17 mouse cellular contexts compared by ENCODE assay signal in the genomic region with DNA sequence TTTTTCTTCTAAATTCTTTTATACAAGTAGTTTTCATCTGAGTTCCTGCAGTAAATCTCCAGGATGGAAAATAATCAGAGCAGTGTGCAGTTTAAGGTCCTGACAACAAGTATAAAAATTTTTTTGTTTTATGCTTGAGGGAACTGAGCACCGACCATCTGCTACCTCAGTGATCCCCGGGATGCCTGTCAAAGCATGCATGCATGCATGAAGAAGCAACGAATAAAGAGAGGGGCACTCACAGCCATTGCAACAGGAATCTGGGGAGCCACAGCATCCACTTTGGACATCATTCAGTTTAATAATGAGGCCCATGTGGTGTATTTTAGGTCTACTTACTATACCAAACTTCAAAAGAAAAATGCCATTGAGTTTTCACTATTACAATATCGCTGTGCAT.
DNase-seq lines count a peak whose midpoint lies in the region; ATAC-seq lines count a peak whose summit lies in the region.
"Had no signal": no experiment of that assay in that cellular context is flagged by ENCODE, and none has a peak within 500 bp of the region (broad histone marks: within the 10 kb centered on the region; RNA-seq: fewer than 3 reads in every experiment).

No protein-coding gene starts in this region.

- no peak overlapping the region for H3K4me2 ChIP-seq in forebrain, embryonic 14.5 days (ENCODE audit: low read length)
- H3K4me2 ChIP-seq in midbrain, embryonic 14.5 days (ENCODE audit: low read length): no peak overlapping the region
- H3K4me2 ChIP-seq: heart, embryonic 13.5 days; limb, embryonic 12.5 days; liver, embryonic 15.5 days; neural tube, embryonic 12.5 days had no signal

- 15% methylated on average over 4 of the region's 4 CpGs for WGBS in forebrain, embryonic 14.5 days
- 40% methylated on average over 4 of the region's 4 CpGs for WGBS in midbrain, embryonic 14.5 days

- no peaks in the 10 kb centered on the region for H3K27me3 ChIP-seq in forebrain, embryonic 14.5 days (replicated peaks; ENCODE audit: control insufficient read depth, insufficient read depth, low read length)
- H3K27me3 ChIP-seq in midbrain, embryonic 14.5 days (ENCODE audit: control insufficient read depth, insufficient read depth, low read length): no peaks in the 10 kb centered on the region
- H3K27me3 ChIP-seq: heart, embryonic 13.5 days; limb, embryonic 12.5 days; liver, embryonic 15.5 days; neural tube, embryonic 12.5 days had no signal

- no peak overlapping the region for H3K4me3 ChIP-seq in forebrain, embryonic 14.5 days (ENCODE audit: low read depth, low read length)
- H3K4me3 ChIP-seq in midbrain, embryonic 14.5 days (replicated peaks; ENCODE audit: low read depth, low read length): no peak overlapping the region
- H3K4me3 ChIP-seq: heart, embryonic 13.5 days; limb, embryonic 12.5 days; liver, embryonic 15.5 days; neural tube, embryonic 12.5 days had no signal

- H3K4me1 ChIP-seq in forebrain, embryonic 14.5 days (ENCODE audit: control insufficient read depth, insufficient read depth, low read length): no peaks in the 10 kb centered on the region
- H3K4me1 ChIP-seq in midbrain, embryonic 14.5 days (ENCODE audit: control insufficient read depth, insufficient read depth, low read length): no peaks in the 10 kb centered on the region
- H3K4me1 ChIP-seq: heart, embryonic 13.5 days; limb, embryonic 12.5 days; liver, embryonic 15.5 days; neural tube, embryonic 12.5 days had no signal

- intact Hi-C loops in left cerebral cortex, postnatal 4 days (cut with DNase I): no loop called here

- H3K9ac ChIP-seq in forebrain, embryonic 14.5 days (ENCODE audit: low read length): no peak overlapping the region
- H3K9ac ChIP-seq in midbrain, embryonic 14.5 days (replicated peaks; ENCODE audit: low read length): no peak overlapping the region
- H3K9ac ChIP-seq: heart, embryonic 13.5 days; limb, embryonic 12.5 days; liver, embryonic 15.5 days; neural tube, embryonic 12.5 days had no signal

- H3K9me3 ChIP-seq in forebrain, embryonic 14.5 days (replicated peaks; ENCODE audit: control insufficient read depth, low read length): no peaks in the 10 kb centered on the region
- no peaks in the 10 kb centered on the region for H3K9me3 ChIP-seq in midbrain, embryonic 14.5 days (ENCODE audit: control insufficient read depth, low read length)
- H3K9me3 ChIP-seq: heart, embryonic 13.5 days; limb, embryonic 12.5 days; liver, embryonic 15.5 days; neural tube, embryonic 12.5 days had no signal

- ATAC-seq in forebrain, embryonic 14.5 days: peak; percentile 79
- ATAC-seq in midbrain, embryonic 14.5 days (ENCODE audit: low FRiP score, low TSS enrichment): no peak
- ATAC-seq: activated CD4-positive, CD25-positive, alpha-beta regulatory T cell, adult 4 months had no signal

- no peaks in the 10 kb centered on the region for H3K36me3 ChIP-seq in forebrain, embryonic 14.5 days (ENCODE audit: control insufficient read depth, insufficient read depth, low read length)
- H3K36me3 ChIP-seq in midbrain, embryonic 14.5 days (ENCODE audit: control insufficient read depth, insufficient read depth, low read length): no peaks in the 10 kb centered on the region
- H3K36me3 ChIP-seq: heart, embryonic 13.5 days; limb, embryonic 12.5 days; liver, embryonic 15.5 days; neural tube, embryonic 12.5 days had no signal

- peak; percentile 78 to 84 for DNase-seq in cerebellum, postnatal 10 days
- no peak for DNase-seq in cerebellum, adult 18-20 months
- DNase-seq in left cerebral cortex, postnatal 4 days: peak; percentile 68
- no peak for DNase-seq in left cerebral cortex, adult 8-10 months (ENCODE audit: low spot score in 2 of 2)
- peak; percentile 55 for DNase-seq in forebrain, embryonic 14.5 days (ENCODE audit: low spot score)
- DNase-seq in midbrain, embryonic 14.5 days: peak; percentile 15
- no peak for DNase-seq in ovary, postnatal 10 days (ENCODE audit: low spot score)
- DNase-seq in layer of hippocampus, adult 9-10 months (ENCODE audit: low spot score): no peak
- DNase-seq: adrenal gland, postnatal 25 days; gastrocnemius, postnatal 14 days; lung, postnatal 14 days; thymus, adult 2 months had no signal

- H3K27ac ChIP-seq in forebrain, embryonic 14.5 days (ENCODE audit: low read depth, low read length): no peak overlapping the region
- no peak overlapping the region for H3K27ac ChIP-seq in midbrain, embryonic 14.5 days (replicated peaks; ENCODE audit: low read depth, low read length)
- H3K27ac ChIP-seq: heart, embryonic 13.5 days; limb, embryonic 12.5 days; liver, embryonic 15.5 days; neural tube, embryonic 12.5 days had no signal

Comparison
In these comparisons a context has a peak if more than half of its experiments do, and no peak if none do; other contexts are left out.
1. DNase-seq: peak in cerebellum, postnatal 10 days (2 of 2), left cerebral cortex, postnatal 4 days (single experiment), forebrain, embryonic 14.5 days (single experiment) and midbrain, embryonic 14.5 days (single experiment); none in cerebellum, adult 18-20 months (0 of 2), left cerebral cortex, adult 8-10 months (0 of 2), ovary, postnatal 10 days (single experiment) and layer of hippocampus, adult 9-10 months (single experiment).